Mouse (Mus musculus) c-Kit-positive CD71-positive TER-119-negative erythroid progenitor cells, embryonic 14.5 days (primary cell): ENCODE data around the gene Plxnb1.

Source experiments
- DNase-seq: peaks from one replicate; pipeline ENCODE4 v3.0.0-alpha.2; 2013; ENCODE audit warnings: low read depth

Gene Plxnb1

GRCm38 (mm10) chr9:109060898-109061295, 34.3 kb upstream of the Plxnb1 start:
- DNase-seq = no peak

GRCm38 (mm10) chr9:109068095-109068735, 27.0 kb upstream of the Plxnb1 start:
- DNase-seq = no peak

GRCm38 (mm10) chr9:109073661-109074573, 21.3 kb upstream of the Plxnb1 start, which contains the start of gene Atrip:
Gene Atrip, minus strand, starts transcription at chr9:109074124.
- DNase-seq = peak; percentile 85

GRCm38 (mm10) chr9:109080516-109080915, 14.7 kb upstream of the Plxnb1 start:
- DNase-seq = no peak

GRCm38 (mm10) chr9:109081749-109082123, 13.5 kb upstream of the Plxnb1 start:
- DNase-seq = no peak

GRCm38 (mm10) chr9:109082124-109082800, 12.9 kb upstream of the Plxnb1 start, which contains the start of the genes Ccdc51 and Tma7:
Gene Ccdc51, plus strand, starts transcription at chr9:109082493.
Gene Tma7, minus strand, starts transcription at chr9:109082587.
- peak; percentile 81 for DNase-seq

GRCm38 (mm10) chr9:109084922-109085321, 10.3 kb upstream of the Plxnb1 start:
- DNase-seq = peak; percentile 40

GRCm38 (mm10) chr9:109087987-109088386, 7.2 kb upstream of the Plxnb1 start:
- DNase-seq = no peak

- no peak for DNase-seq
Observed at GRCm38 (mm10) chr9:109090446-109090845, 4.7 kb upstream of the Plxnb1 start.

- no peak for DNase-seq
Observed at GRCm38 (mm10) chr9:109091802-109092201, 3.4 kb upstream of the Plxnb1 start.

- no peak for DNase-seq
Observed at GRCm38 (mm10) chr9:109092799-109093198, 2.4 kb upstream of the Plxnb1 start.

- DNase-seq = no peak
Observed at GRCm38 (mm10) chr9:109093786-109094552, 1.2 kb upstream of the Plxnb1 start.

- no peak for DNase-seq
Observed at GRCm38 (mm10) chr9:109094553-109095136, 544 bp upstream of the Plxnb1 start.

GRCm38 (mm10) chr9:109096251-109096661, 1.1 kb downstream of the Plxnb1 start:
- no peak for DNase-seq

- DNase-seq = no peak
Observed at GRCm38 (mm10) chr9:109096856-109097255, 1.7 kb downstream of the Plxnb1 start.

GRCm38 (mm10) chr9:109097291-109097690, 2.1 kb downstream of the Plxnb1 start:
- DNase-seq = no peak

GRCm38 (mm10) chr9:109097831-109098230, 2.6 kb downstream of the Plxnb1 start:
- DNase-seq = no peak

GRCm38 (mm10) chr9:109098366-109098765, 3.2 kb downstream of the Plxnb1 start:
- no peak for DNase-seq

GRCm38 (mm10) chr9:109098969-109099368, 3.8 kb downstream of the Plxnb1 start:
- no peak for DNase-seq

- DNase-seq = no peak
Observed at GRCm38 (mm10) chr9:109100307-109100928, 5.2 kb downstream of the Plxnb1 start.

GRCm38 (mm10) chr9:109101933-109102445, 6.8 kb downstream of the Plxnb1 start:
- DNase-seq = no peak
